In the genomic region with DNA sequence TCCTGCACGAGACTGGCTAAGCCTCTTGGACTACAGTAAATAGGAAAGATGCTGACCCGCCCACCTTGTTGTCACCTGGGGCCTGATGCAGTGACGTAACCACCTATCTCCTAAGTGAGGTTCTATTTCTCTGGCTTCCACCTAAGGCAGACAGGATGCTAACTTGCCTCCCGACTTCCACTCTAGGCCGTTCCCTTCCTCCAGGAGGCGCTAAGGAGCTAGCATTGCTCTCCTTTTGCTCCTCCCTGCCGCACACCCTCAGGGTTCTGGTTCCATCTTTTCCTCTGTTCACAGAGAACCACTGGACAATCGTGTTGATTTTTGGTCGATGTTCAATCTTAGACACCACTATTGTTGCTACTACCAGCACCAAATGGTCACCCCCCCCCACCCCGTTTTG, we compare ENCODE assay signal across 11 mouse cellular contexts. TPM values are rescaled to one million over a fixed set of nuclear protein-coding genes. Genes with fewer than 3 reads are reported as not detected.
DNase-seq lines count a peak whose midpoint lies in the region; ATAC-seq and TF ChIP-seq lines count a peak whose summit lies in the region.
"Had no signal": no experiment of that assay in that cellular context is flagged by ENCODE, and none has a peak within 500 bp of the region (broad histone marks: within the 10 kb centered on the region; RNA-seq: fewer than 3 reads in every experiment).

No protein-coding gene starts in this region.

- peaks cover 37% of the 10 kb centered on the region for H3K4me1 ChIP-seq in megakaryocyte, embryonic 14.5 days
- H3K4me1 ChIP-seq: limb, embryonic 13.5 days; neural tube, embryonic 13.5 days had no signal

- peak; percentile 50 for TF ChIP-seq CTCF in gastrocnemius, adult 2 months (IDR thresholded peaks at IDR 0.05)

- H3K27me3 ChIP-seq in megakaryocyte, embryonic 14.5 days (replicated peaks), result peaks cover 1% of the 10 kb centered on the region
- no peaks in the 10 kb centered on the region for H3K27me3 ChIP-seq in splenic B cell, adult 2 months (ENCODE audit: control insufficient read depth, insufficient read depth, low read length, poor library complexity, severe bottlenecking)
- H3K27me3 ChIP-seq: limb, embryonic 13.5 days; neural tube, embryonic 13.5 days had no signal

- H3K9me3 ChIP-seq in megakaryocyte, embryonic 14.5 days, result peaks cover 67% of the 10 kb centered on the region
- H3K9me3 ChIP-seq: limb, embryonic 13.5 days; neural tube, embryonic 13.5 days had no signal

- H3K27ac ChIP-seq in gastrocnemius, adult 2 months, result no peak overlapping the region
- H3K27ac ChIP-seq: limb, embryonic 13.5 days; neural tube, embryonic 13.5 days had no signal

- peaks cover 50% of the 10 kb centered on the region for H3K36me3 ChIP-seq in megakaryocyte, embryonic 14.5 days (replicated peaks; ENCODE audit: low read length)
- peaks cover 2% of the 10 kb centered on the region; the same call in 1 of the 2 replicates for H3K36me3 ChIP-seq in splenic B cell, adult 2 months (ENCODE audit: control insufficient read depth, insufficient read depth, low read length, poor library complexity, severe bottlenecking)

- intact Hi-C loops in gastrocnemius, adult 2 months (cut with DNase I), result no loop called here

- no peak overlapping the region for H3K4me3 ChIP-seq in gastrocnemius, adult 2 months
- peak overlapping the region; percentile 3 for H3K4me3 ChIP-seq in megakaryocyte, embryonic 14.5 days (replicated peaks)
- H3K4me3 ChIP-seq: erythroblast, embryonic 14.5 days; limb, embryonic 13.5 days; neural tube, embryonic 13.5 days had no signal

- peak; percentile 39 for DNase-seq in gastrocnemius, adult 2 months
- DNase-seq in gastrocnemius, adult 18-20 months (ENCODE audit: low spot score), result no peak
- peak; percentile 31 for DNase-seq in T-cell, adult 2 months (ENCODE audit: low spot score)
- DNase-seq in splenic B cell, adult 2 months (ENCODE audit: low read depth, low spot score), result peak; percentile 39
- no peak for DNase-seq in kidney, adult 18-20 months
- no peak for DNase-seq in urinary bladder, postnatal 14 days (ENCODE audit: low spot score)

- no peak for ATAC-seq in megakaryocyte, adult 5-6 weeks (ENCODE audit: poor library complexity, severe bottlenecking)

RNA-seq across cellular contexts. Expression of a gene that starts 8.6 kb away (rescaled TPM):
- 10 to 100 TPM; 23.4 to 31.9 TPM for total RNA-seq in gastrocnemius, adult 2 months (2021)
- 10 to 100 TPM; 26.5 to 27.1 TPM for total RNA-seq in gastrocnemius, adult 18-20 months (2021)
- polyA plus RNA-seq in megakaryocyte, embryonic 14.5 days (2012; ENCODE audit: insufficient read depth, low replicate concordance), result 2.2 and 22.1 TPM in 2 replicates
- total RNA-seq in megakaryocyte, adult 5-6 weeks (2015), result 25.9 and 34.5 TPM in 2 replicates
- 39.5 and 40.5 TPM in 2 replicates for total RNA-seq in megakaryocyte, adult 5-6 weeks (2017)
- polyA plus RNA-seq: erythroblast, embryonic 14.5 days had no signal

RNA-seq across cellular contexts. Expression of a gene that starts 36.2 kb away (rescaled TPM):
- 10 to 100 TPM in 1 of 2 experiments, 1 to 10 TPM in 1; 6.6 to 15.0 TPM for total RNA-seq in gastrocnemius, adult 2 months (2021)
- 1 to 10 TPM; 5.7 to 8.4 TPM for total RNA-seq in gastrocnemius, adult 18-20 months (2021)
- 0.97 and 2.8 TPM in 2 replicates for polyA plus RNA-seq in megakaryocyte, embryonic 14.5 days (2012; ENCODE audit: insufficient read depth, low replicate concordance)
- 0.43 and 0.74 TPM in 2 replicates for total RNA-seq in megakaryocyte, adult 5-6 weeks (2015)
- total RNA-seq in megakaryocyte, adult 5-6 weeks (2017), result 1.0 and 1.3 TPM in 2 replicates

Comparison
In these comparisons a context has a peak if more than half of its experiments do, and no peak if none do; other contexts are left out.
1. DNase-seq: peak in gastrocnemius, adult 2 months (single experiment), T-cell, adult 2 months (single experiment) and splenic B cell, adult 2 months (single experiment); none in gastrocnemius, adult 18-20 months (single experiment), kidney, adult 18-20 months (single experiment) and urinary bladder, postnatal 14 days (single experiment).